Mouse (Mus musculus): ENCODE measurements around the gene Rap1a. TPM values are rescaled to one million over a fixed set of nuclear protein-coding genes. Genes with fewer than 3 reads are reported as not detected.
"Not testable (repeated sequence)": the region's sequence is repeated elsewhere in the genome, so short reads cannot be mapped to it uniquely, and the experiment has no call there.

Gene Rap1a
- polyA plus RNA-seq, 1 experiment from 2014 or later = 84.7 TPM

- Histone ChIP-seq H3K4me3 (peak overlapping the region; percentile 59), H3K36me3 (ENCODE audit: poor library complexity, severe bottlenecking) (no peaks in the 10 kb centered on the region), H3K4me1 (peaks cover 41% of the 10 kb centered on the region), H3K9ac (peak overlapping the region; percentile 74), H3K27ac (no peak overlapping the region; the same call in 1 of the 2 replicates), H3K4me2 (peak overlapping the region; percentile 99), H3K27me3 (peaks cover 27% of the 10 kb centered on the region), H3K9me3 (replicated peaks) (no peaks in the 10 kb centered on the region)
- 23% methylated on average over 3 of the region's 3 CpGs for WGBS
- no peak for ATAC-seq
Observed at GRCm38 (mm10) chr3:105705561-105705960, 95.6 kb downstream of the Rap1a start.

- Histone ChIP-seq H3K27ac (peak overlapping the region; percentile 54; the same call in 1 of the 2 replicates), H3K27me3 (peaks cover 27% of the 10 kb centered on the region), H3K4me2 (peak overlapping the region; percentile 99), H3K9ac (peak overlapping the region; percentile 74), H3K4me1 (peaks cover 37% of the 10 kb centered on the region), H3K4me3 (peak overlapping the region; percentile 59), H3K9me3 (replicated peaks) (no peaks in the 10 kb centered on the region), H3K36me3 (ENCODE audit: poor library complexity, severe bottlenecking) (no peaks in the 10 kb centered on the region)
- peak; percentile 73 for ATAC-seq
- WGBS = 0% methylated on average over 28 of the region's 28 CpGs
Observed at GRCm38 (mm10) chr3:105705061-105705549, 96.0 kb downstream of the Rap1a start.

- peak within 1 kb of the TSS; percentile 54; the same call in 1 of the 2 replicates for H3K27ac ChIP-seq
- peak within 1 kb of the TSS; percentile 59 for H3K4me3 ChIP-seq
- WGBS = 2% methylated on average over 37 of the region's 43 CpGs
- H3K9ac ChIP-seq = peak within 1 kb of the TSS; percentile 74
- peaks cover 34% of the 10 kb centered on the region for H3K4me1 ChIP-seq
- no peaks in the 10 kb centered on the region for H3K36me3 ChIP-seq (ENCODE audit: poor library complexity, severe bottlenecking)
- H3K4me2 ChIP-seq = peak within 1 kb of the TSS; percentile 99
- ATAC-seq = peak; percentile 98
- H3K9me3 ChIP-seq (replicated peaks) = no peaks in the 10 kb centered on the region
- peaks cover 27% of the 10 kb centered on the region for H3K27me3 ChIP-seq
Observed at GRCm38 (mm10) chr3:105704031-105705008, 96.8 kb downstream of the Rap1a start, which contains the start of gene Inka2. Inka2 (plus strand) TSS chr3:105704599.

GRCm38 (mm10) chr3:105703571-105703970, 97.6 kb downstream of the Rap1a start:
- no peak overlapping the region for H3K27ac ChIP-seq
- no peaks in the 10 kb centered on the region for H3K9me3 ChIP-seq (replicated peaks)
- H3K4me2 ChIP-seq = peak overlapping the region; percentile 99; the same call in 1 of the 2 replicates
- H3K9ac ChIP-seq = no peak overlapping the region
- WGBS = 42% methylated on average over 6 of the region's 6 CpGs
- peaks cover 27% of the 10 kb centered on the region for H3K27me3 ChIP-seq
- no peaks in the 10 kb centered on the region for H3K36me3 ChIP-seq (ENCODE audit: poor library complexity, severe bottlenecking)
- no peak overlapping the region for H3K4me3 ChIP-seq
- peaks cover 40% of the 10 kb centered on the region for H3K4me1 ChIP-seq
- ATAC-seq = no peak

- 63% methylated on average over 5 of the region's 5 CpGs for WGBS
- H3K4me1 ChIP-seq = peaks cover 36% of the 10 kb centered on the region
- H3K9me3 ChIP-seq (replicated peaks) = no peaks in the 10 kb centered on the region
- no peaks in the 10 kb centered on the region for H3K36me3 ChIP-seq (ENCODE audit: poor library complexity, severe bottlenecking)
- no peak for ATAC-seq
- no peak overlapping the region for H3K9ac ChIP-seq
- H3K4me3 ChIP-seq = no peak overlapping the region
- no peak overlapping the region for H3K27ac ChIP-seq
- peaks cover 19% of the 10 kb centered on the region for H3K27me3 ChIP-seq
- no peak overlapping the region for H3K4me2 ChIP-seq
Observed at GRCm38 (mm10) chr3:105701399-105701798, 99.7 kb downstream of the Rap1a start.

- not testable (repeated sequence) for H3K9me3 ChIP-seq (replicated peaks); H3K27ac ChIP-seq; H3K9ac ChIP-seq; H3K4me2 ChIP-seq; H3K36me3 ChIP-seq (ENCODE audit: poor library complexity, severe bottlenecking); H3K4me3 ChIP-seq; ATAC-seq
- 58% methylated on average over 1 of the region's 1 CpGs for WGBS
- H3K4me1 ChIP-seq = peaks cover 36% of the 10 kb centered on the region
- peaks cover 14% of the 10 kb centered on the region for H3K27me3 ChIP-seq
Observed at GRCm38 (mm10) chr3:105700786-105701185, 100.3 kb downstream of the Rap1a start.

- Histone ChIP-seq H3K4me1 (peaks cover 31% of the 10 kb centered on the region), H3K27ac (no peak overlapping the region; the same call in 1 of the 2 replicates), H3K27me3 (peaks cover 12% of the 10 kb centered on the region), H3K4me3 (no peak overlapping the region), H3K9me3 (replicated peaks) (no peaks in the 10 kb centered on the region), H3K4me2 (no peak overlapping the region), H3K9ac (no peak overlapping the region), H3K36me3 (ENCODE audit: poor library complexity, severe bottlenecking) (no peaks in the 10 kb centered on the region)
- 49% methylated on average over 3 of the region's 3 CpGs for WGBS
- ATAC-seq = no peak
Observed at GRCm38 (mm10) chr3:105699241-105699933, 101.7 kb downstream of the Rap1a start.

GRCm38 (mm10) chr3:105698311-105698710, 102.8 kb downstream of the Rap1a start:
- H3K4me2 ChIP-seq = no peak overlapping the region
- H3K36me3 ChIP-seq (ENCODE audit: poor library complexity, severe bottlenecking) = no peaks in the 10 kb centered on the region
- peaks cover 26% of the 10 kb centered on the region for H3K4me1 ChIP-seq
- 73% methylated on average over 1 of the region's 1 CpGs for WGBS
- H3K4me3 ChIP-seq = no peak overlapping the region
- H3K9me3 ChIP-seq (replicated peaks) = no peaks in the 10 kb centered on the region
- peaks cover 9% of the 10 kb centered on the region for H3K27me3 ChIP-seq
- H3K27ac ChIP-seq = no peak overlapping the region
- no peak overlapping the region for H3K9ac ChIP-seq
- no peak for ATAC-seq

GRCm38 (mm10) chr3:105697148-105697441, 104.0 kb downstream of the Rap1a start:
- H3K9me3 ChIP-seq (replicated peaks) = no peaks in the 10 kb centered on the region
- no peak overlapping the region for H3K9ac ChIP-seq
- peak; percentile 52; the same call in 1 of the 2 replicates for ATAC-seq
- no peak overlapping the region for H3K4me2 ChIP-seq
- no peaks in the 10 kb centered on the region for H3K36me3 ChIP-seq (ENCODE audit: poor library complexity, severe bottlenecking)
- H3K4me1 ChIP-seq = peaks cover 26% of the 10 kb centered on the region
- peaks cover 5% of the 10 kb centered on the region; the same call in 1 of the 2 replicates for H3K27me3 ChIP-seq
- H3K4me3 ChIP-seq = no peak overlapping the region
- H3K27ac ChIP-seq = no peak overlapping the region
- WGBS = 69% methylated on average over 5 of the region's 5 CpGs

- H3K27ac ChIP-seq = peak overlapping the region; percentile 58
Observed at GRCm38 (mm10) chr3:105696387-105697147, 104.6 kb downstream of the Rap1a start.

More at GRCm38 (mm10) chr3:105696387-105697147, 104.6 kb downstream of the Rap1a start:
- H3K4me2 ChIP-seq = peak overlapping the region; percentile 44
- WGBS = 52% methylated on average over 17 of the region's 17 CpGs
- no peaks in the 10 kb centered on the region for H3K36me3 ChIP-seq (ENCODE audit: poor library complexity, severe bottlenecking)
- ATAC-seq = no peak
- H3K9me3 ChIP-seq (replicated peaks) = no peaks in the 10 kb centered on the region
- peaks cover 26% of the 10 kb centered on the region for H3K4me1 ChIP-seq
- H3K4me3 ChIP-seq = no peak overlapping the region
- H3K9ac ChIP-seq = peak overlapping the region; percentile 59
- H3K27me3 ChIP-seq = no peaks in the 10 kb centered on the region

Measured in forebrain, embryonic 13.5 days (tissue).